Mouse (Mus musculus) cerebellum, postnatal 4 days (tissue): ENCODE measurements around the gene Lrit2.

Experiments used
- DNase-seq, 2 experiments: peaks; one replicate each; pipeline ENCODE4 v3.0.0; 2022; ENCODE audit warnings: low spot score in 2 of 2, mixed read lengths in 1 of 2

Lrit2 gene

GRCm38 (mm10) chr14:37067629-37068028 lies at the start of gene Lrit2:
Gene Lrit2, plus strand, starts transcription at chr14:37067929.
- DNase-seq, result no peak

- no peak for DNase-seq
Measured at GRCm38 (mm10) chr14:37027248-37027933, 40.3 kb upstream of the Lrit2 start.

- no peak for DNase-seq
Measured at GRCm38 (mm10) chr14:37027951-37028350, 39.8 kb upstream of the Lrit2 start.

- DNase-seq, result peak in 1 of 2 experiments; percentile 65
Measured at GRCm38 (mm10) chr14:37028555-37028954, 39.2 kb upstream of the Lrit2 start.

- DNase-seq, result peak in 1 of 2 experiments; percentile 41
Measured at GRCm38 (mm10) chr14:37032481-37033104, 35.1 kb upstream of the Lrit2 start.

GRCm38 (mm10) chr14:37033241-37033640 lies 34.5 kb upstream of the Lrit2 start:
- DNase-seq, result peak; percentile 79 to 87

- DNase-seq, result no peak
Measured at GRCm38 (mm10) chr14:37034432-37034831, 33.3 kb upstream of the Lrit2 start.

GRCm38 (mm10) chr14:37048914-37049410 lies 18.8 kb upstream of the Lrit2 start, which contains the start of gene Rgr:
Gene Rgr, minus strand, starts transcription at chr14:37048964.
- DNase-seq, result no peak

- no peak for DNase-seq
Measured at GRCm38 (mm10) chr14:37064849-37065248, 2.9 kb upstream of the Lrit2 start.

GRCm38 (mm10) chr14:37066636-37067035 lies 1.1 kb upstream of the Lrit2 start:
- DNase-seq, result no peak

GRCm38 (mm10) chr14:37068516-37068915 lies 787 bp downstream of the Lrit2 start:
- DNase-seq, result peak in 1 of 2 experiments; percentile 13

- DNase-seq, result no peak
Measured at GRCm38 (mm10) chr14:37080724-37081123, 13.0 kb downstream of the Lrit2 start.

- no peak for DNase-seq
Measured at GRCm38 (mm10) chr14:37083755-37084154, 16.0 kb downstream of the Lrit2 start.

GRCm38 (mm10) chr14:37094436-37094835 lies 26.7 kb downstream of the Lrit2 start:
- peak in 1 of 2 experiments; percentile 23 for DNase-seq

- DNase-seq, result no peak
Measured at GRCm38 (mm10) chr14:37095556-37095955, 27.8 kb downstream of the Lrit2 start.

- peak in 1 of 2 experiments; percentile 30 for DNase-seq
Measured at GRCm38 (mm10) chr14:37097956-37098530, 30.3 kb downstream of the Lrit2 start, which contains the start of gene Cdhr1. Gene Cdhr1, minus strand, starts transcription at chr14:37098347.

GRCm38 (mm10) chr14:37101531-37101930 lies 33.8 kb downstream of the Lrit2 start:
- DNase-seq, result no peak

GRCm38 (mm10) chr14:37102484-37102883 lies 34.8 kb downstream of the Lrit2 start:
- no peak for DNase-seq

- DNase-seq, result no peak
Measured at GRCm38 (mm10) chr14:37104747-37105146, 37.0 kb downstream of the Lrit2 start.

- no peak for DNase-seq
Measured at GRCm38 (mm10) chr14:37105846-37106245, 38.1 kb downstream of the Lrit2 start.

GRCm38 (mm10) chr14:37109460-37109859 lies 41.7 kb downstream of the Lrit2 start:
- no peak for DNase-seq

- no peak for DNase-seq
Measured at GRCm38 (mm10) chr14:37109975-37110374, 42.2 kb downstream of the Lrit2 start.

- no peak for DNase-seq
Measured at GRCm38 (mm10) chr14:37110456-37110855, 42.7 kb downstream of the Lrit2 start.
